Mouse (Mus musculus) gastrocnemius, adult 8-10 months (tissue): ENCODE data around the gene Nin. TPM values are rescaled to one million over a fixed set of nuclear protein-coding genes. Genes with fewer than 3 reads are reported as not detected.
A peak's percentile ranks its signal among the peaks of the same experiment; 100 is the strongest.
"Not testable (repeated sequence)": the region's sequence is repeated elsewhere in the genome, so short reads cannot be mapped to it uniquely, and the experiment has no call there.

Experiments used
- DNase-seq, 2 experiments: peaks; one replicate each; pipeline ENCODE4 v3.0.0; 2022; ENCODE audit warnings: low spot score in 2 of 2
- total RNA-seq, 4 experiments: library from RNA; stranded (reverse); gene quantifications; 2 replicates each; pipeline ENCODE4 v1.2.4; 2022

Gene Nin
- 10 to 100 TPM; 26.3 to 45.2 (median 31.7) TPM for total RNA-seq

GRCm38 (mm10) chr12:70113351-70113750 lies at the start of gene Nin:
Gene Nin (minus strand): TSS chr12:70113717.
- DNase-seq = no peak

GRCm38 (mm10) chr12:70161057-70161456 lies 47.5 kb upstream of the Nin start:
- DNase-seq = no peak

GRCm38 (mm10) chr12:70157292-70158066 lies 44.0 kb upstream of the Nin start:
- no peak for DNase-seq

GRCm38 (mm10) chr12:70156222-70156621 lies 42.7 kb upstream of the Nin start:
- no peak for DNase-seq

- DNase-seq = no peak
These were observed 40.3 kb upstream of the Nin start, which contains the start of gene Abhd12b for GRCm38 (mm10) chr12:70153842-70154241. Gene Abhd12b (plus strand): TSS chr12:70154142.

GRCm38 (mm10) chr12:70148631-70149265 lies 35.2 kb upstream of the Nin start:
- no peak for DNase-seq

- no peak for DNase-seq
These were observed 34.6 kb upstream of the Nin start for GRCm38 (mm10) chr12:70147986-70148630.

GRCm38 (mm10) chr12:70145586-70145985 lies 32.1 kb upstream of the Nin start:
- no peak for DNase-seq

GRCm38 (mm10) chr12:70144637-70145448 lies 31.3 kb upstream of the Nin start:
- no peak for DNase-seq

- not testable (repeated sequence) for DNase-seq
These were observed 30.6 kb upstream of the Nin start for GRCm38 (mm10) chr12:70144106-70144587.

- DNase-seq = no peak
These were observed 27.6 kb upstream of the Nin start for GRCm38 (mm10) chr12:70140993-70141576.

- DNase-seq = no peak
These were observed 27.0 kb upstream of the Nin start for GRCm38 (mm10) chr12:70140542-70140941.

- no peak for DNase-seq
These were observed 26.4 kb upstream of the Nin start for GRCm38 (mm10) chr12:70139871-70140270.

GRCm38 (mm10) chr12:70137626-70138025 lies 24.1 kb upstream of the Nin start:
- no peak for DNase-seq

- no peak for DNase-seq
These were observed 23.6 kb upstream of the Nin start for GRCm38 (mm10) chr12:70137095-70137494.

GRCm38 (mm10) chr12:70136185-70136756 lies 22.8 kb upstream of the Nin start:
- no peak for DNase-seq

- no peak for DNase-seq
These were observed 21.2 kb upstream of the Nin start for GRCm38 (mm10) chr12:70134627-70135235.

GRCm38 (mm10) chr12:70131042-70131675 lies 17.6 kb upstream of the Nin start:
- DNase-seq = peak in 1 of 2 experiments; percentile 31

- DNase-seq = no peak
These were observed 15.6 kb upstream of the Nin start for GRCm38 (mm10) chr12:70129105-70129504.

GRCm38 (mm10) chr12:70126626-70127025 lies 13.1 kb upstream of the Nin start:
- no peak for DNase-seq
